Mouse (Mus musculus): ENCODE measurements around the gene Qk. TPM values are rescaled to one million over a fixed set of nuclear protein-coding genes. Genes with fewer than 3 reads are reported as not detected.

Gene Qk
- polyA plus RNA-seq, 1 experiment from 2014 or later: 37.3 TPM

GRCm38 (mm10) chr17:10357348-10357747, 37.7 kb upstream of the Qk start:
- no peak for ATAC-seq (ENCODE audit: insufficient number of reproducible peaks, insufficient read depth, low FRiP score, low read depth)
- Histone ChIP-seq H3K27ac (ENCODE audit: low read length) (no peak overlapping the region), H3K4me3 (ENCODE audit: low read depth, low read length) (no peak overlapping the region), H3K4me2 (replicated peaks; ENCODE audit: low read depth, low read length) (no peak overlapping the region), H3K9me3 (ENCODE audit: control insufficient read depth, low read depth, low read length) (no peaks in the 10 kb centered on the region), H3K4me1 (ENCODE audit: control insufficient read depth, insufficient read depth, low read length) (no peaks in the 10 kb centered on the region), H3K36me3 (ENCODE audit: control insufficient read depth, insufficient read depth, low read length) (no peaks in the 10 kb centered on the region), H3K27me3 (ENCODE audit: control insufficient read depth, insufficient read depth, low read length) (no peaks in the 10 kb centered on the region), H3K9ac (replicated peaks; ENCODE audit: low read depth, low read length) (no peak overlapping the region)
- WGBS: 88% methylated on average over 12 of the region's 12 CpGs

- no peak for ATAC-seq (ENCODE audit: insufficient number of reproducible peaks, insufficient read depth, low FRiP score, low read depth)
Measured at GRCm38 (mm10) chr17:10356294-10356693, 36.6 kb upstream of the Qk start.

GRCm38 (mm10) chr17:10355746-10356145, 36.1 kb upstream of the Qk start:
- ATAC-seq (ENCODE audit: insufficient number of reproducible peaks, insufficient read depth, low FRiP score, low read depth): no peak
- no peaks in the 10 kb centered on the region for H3K4me1 ChIP-seq (ENCODE audit: control insufficient read depth, insufficient read depth, low read length)
- WGBS: 31% methylated on average over 8 of the region's 8 CpGs

More at GRCm38 (mm10) chr17:10356294-10356693, 36.6 kb upstream of the Qk start:
- H3K4me1 ChIP-seq (ENCODE audit: control insufficient read depth, insufficient read depth, low read length): no peaks in the 10 kb centered on the region
- H3K27me3 ChIP-seq (ENCODE audit: control insufficient read depth, insufficient read depth, low read length): no peaks in the 10 kb centered on the region
- no peak overlapping the region for H3K9ac ChIP-seq (replicated peaks; ENCODE audit: low read depth, low read length)
- no peaks in the 10 kb centered on the region for H3K36me3 ChIP-seq (ENCODE audit: control insufficient read depth, insufficient read depth, low read length)
- no peak overlapping the region for H3K4me3 ChIP-seq (ENCODE audit: low read depth, low read length)
- H3K27ac ChIP-seq (ENCODE audit: low read length): no peak overlapping the region
- no peak overlapping the region for H3K4me2 ChIP-seq (replicated peaks; ENCODE audit: low read depth, low read length)
- no peaks in the 10 kb centered on the region for H3K9me3 ChIP-seq (ENCODE audit: control insufficient read depth, low read depth, low read length)
- WGBS: 60% methylated on average over 6 of the region's 6 CpGs

GRCm38 (mm10) chr17:10338286-10338685, 18.6 kb upstream of the Qk start:
- no peak for ATAC-seq (ENCODE audit: insufficient number of reproducible peaks, insufficient read depth, low FRiP score, low read depth)
- no peak overlapping the region for H3K9ac ChIP-seq (replicated peaks; ENCODE audit: low read depth, low read length)
- H3K4me1 ChIP-seq (ENCODE audit: control insufficient read depth, insufficient read depth, low read length): 0 out of 2 replicates have a peak, but pooled peaks cover 4% of the 10 kb centered on the region
- no peaks in the 10 kb centered on the region for H3K36me3 ChIP-seq (ENCODE audit: control insufficient read depth, insufficient read depth, low read length)
- H3K9me3 ChIP-seq (ENCODE audit: control insufficient read depth, low read depth, low read length): no peaks in the 10 kb centered on the region
- WGBS: 51% methylated on average over 10 of the region's 10 CpGs
- H3K27ac ChIP-seq (ENCODE audit: low read length): no peak overlapping the region
- H3K4me3 ChIP-seq (ENCODE audit: low read depth, low read length): no peak overlapping the region
- H3K4me2 ChIP-seq (replicated peaks; ENCODE audit: low read depth, low read length): no peak overlapping the region
- no peaks in the 10 kb centered on the region for H3K27me3 ChIP-seq (ENCODE audit: control insufficient read depth, insufficient read depth, low read length)

More at GRCm38 (mm10) chr17:10355746-10356145, 36.1 kb upstream of the Qk start:
- no peaks in the 10 kb centered on the region for H3K36me3 ChIP-seq (ENCODE audit: control insufficient read depth, insufficient read depth, low read length)
- no peak overlapping the region for H3K4me2 ChIP-seq (replicated peaks; ENCODE audit: low read depth, low read length)
- no peaks in the 10 kb centered on the region for H3K27me3 ChIP-seq (ENCODE audit: control insufficient read depth, insufficient read depth, low read length)
- no peak overlapping the region for H3K27ac ChIP-seq (ENCODE audit: low read length)
- no peak overlapping the region for H3K9ac ChIP-seq (replicated peaks; ENCODE audit: low read depth, low read length)
- H3K9me3 ChIP-seq (ENCODE audit: control insufficient read depth, low read depth, low read length): no peaks in the 10 kb centered on the region
- H3K4me3 ChIP-seq (ENCODE audit: low read depth, low read length): no peak overlapping the region

- Histone ChIP-seq H3K4me1 (ENCODE audit: control insufficient read depth, insufficient read depth, low read length) (0 out of 2 replicates have a peak, but pooled peaks cover 4% of the 10 kb centered on the region), H3K27ac (ENCODE audit: low read length) (no peak overlapping the region), H3K4me3 (ENCODE audit: low read depth, low read length) (no peak overlapping the region), H3K9ac (replicated peaks; ENCODE audit: low read depth, low read length) (no peak overlapping the region), H3K27me3 (ENCODE audit: control insufficient read depth, insufficient read depth, low read length) (no peaks in the 10 kb centered on the region), H3K36me3 (ENCODE audit: control insufficient read depth, insufficient read depth, low read length) (no peaks in the 10 kb centered on the region), H3K9me3 (ENCODE audit: control insufficient read depth, low read depth, low read length) (no peaks in the 10 kb centered on the region), H3K4me2 (replicated peaks; ENCODE audit: low read depth, low read length) (no peak overlapping the region)
- WGBS: 87% methylated on average over 12 of the region's 12 CpGs
- no peak for ATAC-seq (ENCODE audit: insufficient number of reproducible peaks, insufficient read depth, low FRiP score, low read depth)
Measured at GRCm38 (mm10) chr17:10336558-10336957, 16.9 kb upstream of the Qk start.

- peak overlapping the region; percentile 42 for H3K4me3 ChIP-seq (ENCODE audit: low read depth, low read length)
- no peaks in the 10 kb centered on the region for H3K36me3 ChIP-seq (ENCODE audit: control insufficient read depth, insufficient read depth, low read length)
- 0 out of 2 replicates have a peak, but pooled peaks cover 4% of the 10 kb centered on the region for H3K4me1 ChIP-seq (ENCODE audit: control insufficient read depth, insufficient read depth, low read length)
- H3K27me3 ChIP-seq (ENCODE audit: control insufficient read depth, insufficient read depth, low read length): no peaks in the 10 kb centered on the region
- H3K9ac ChIP-seq (replicated peaks; ENCODE audit: low read depth, low read length): no peak overlapping the region
- peak overlapping the region; percentile 73; the same call in 1 of the 2 replicates for H3K27ac ChIP-seq (ENCODE audit: low read length)
- no peak for ATAC-seq (ENCODE audit: insufficient number of reproducible peaks, insufficient read depth, low FRiP score, low read depth)
- H3K4me2 ChIP-seq (replicated peaks; ENCODE audit: low read depth, low read length): peak overlapping the region; percentile 76
- H3K9me3 ChIP-seq (ENCODE audit: control insufficient read depth, low read depth, low read length): no peaks in the 10 kb centered on the region
- 27% methylated on average over 16 of the region's 16 CpGs for WGBS
Measured at GRCm38 (mm10) chr17:10335809-10336499, 16.3 kb upstream of the Qk start.

GRCm38 (mm10) chr17:10334957-10335690, 15.5 kb upstream of the Qk start:
- no peaks in the 10 kb centered on the region for H3K36me3 ChIP-seq (ENCODE audit: control insufficient read depth, insufficient read depth, low read length)
- 3% methylated on average over 31 of the region's 31 CpGs for WGBS

GRCm38 (mm10) chr17:10334481-10334880, 14.8 kb upstream of the Qk start:
- Histone ChIP-seq H3K4me3 (ENCODE audit: low read depth, low read length) (peak overlapping the region; percentile 42; the same call in 1 of the 2 replicates), H3K9ac (replicated peaks; ENCODE audit: low read depth, low read length) (no peak overlapping the region), H3K36me3 (ENCODE audit: control insufficient read depth, insufficient read depth, low read length) (no peaks in the 10 kb centered on the region), H3K4me1 (ENCODE audit: control insufficient read depth, insufficient read depth, low read length) (0 out of 2 replicates have a peak, but pooled peaks cover 4% of the 10 kb centered on the region), H3K9me3 (ENCODE audit: control insufficient read depth, low read depth, low read length) (no peaks in the 10 kb centered on the region), H3K27ac (ENCODE audit: low read length) (peak overlapping the region; percentile 73; the same call in 1 of the 2 replicates), H3K27me3 (ENCODE audit: control insufficient read depth, insufficient read depth, low read length) (no peaks in the 10 kb centered on the region), H3K4me2 (replicated peaks; ENCODE audit: low read depth, low read length) (peak overlapping the region; percentile 76)
- 16% methylated on average over 1 of the region's 1 CpGs for WGBS
- ATAC-seq (ENCODE audit: insufficient number of reproducible peaks, insufficient read depth, low FRiP score, low read depth): no peak

More at GRCm38 (mm10) chr17:10334957-10335690, 15.5 kb upstream of the Qk start:
- Histone ChIP-seq H3K27me3 (ENCODE audit: control insufficient read depth, insufficient read depth, low read length) (no peaks in the 10 kb centered on the region), H3K9me3 (ENCODE audit: control insufficient read depth, low read depth, low read length) (no peaks in the 10 kb centered on the region), H3K4me2 (replicated peaks; ENCODE audit: low read depth, low read length) (peak overlapping the region; percentile 76), H3K9ac (replicated peaks; ENCODE audit: low read depth, low read length) (peak overlapping the region; percentile 51), H3K4me3 (ENCODE audit: low read depth, low read length) (peak overlapping the region; percentile 42), H3K27ac (ENCODE audit: low read length) (peak overlapping the region; percentile 73), H3K4me1 (ENCODE audit: control insufficient read depth, insufficient read depth, low read length) (0 out of 2 replicates have a peak, but pooled peaks cover 4% of the 10 kb centered on the region)
- ATAC-seq (ENCODE audit: insufficient number of reproducible peaks, insufficient read depth, low FRiP score, low read depth): peak; percentile 85; the same call in 1 of the 2 replicates

All from stomach, embryonic 14.5 days (tissue).